Mouse (Mus musculus): Measurements from ENCODE around the gene Olfr118. TPM values are rescaled to one million over a fixed set of nuclear protein-coding genes. Genes with fewer than 3 reads are reported as not detected.
"Not testable (repeated sequence)": the region's sequence is repeated elsewhere in the genome, so short reads cannot be mapped to it uniquely, and the experiment has no call there.

Olfr118 gene
- not detected in 2 replicates for polyA plus RNA-seq (2015; fragmentation: Nextera tagmentation; extraction: Ambion mirVana)

DNA sequence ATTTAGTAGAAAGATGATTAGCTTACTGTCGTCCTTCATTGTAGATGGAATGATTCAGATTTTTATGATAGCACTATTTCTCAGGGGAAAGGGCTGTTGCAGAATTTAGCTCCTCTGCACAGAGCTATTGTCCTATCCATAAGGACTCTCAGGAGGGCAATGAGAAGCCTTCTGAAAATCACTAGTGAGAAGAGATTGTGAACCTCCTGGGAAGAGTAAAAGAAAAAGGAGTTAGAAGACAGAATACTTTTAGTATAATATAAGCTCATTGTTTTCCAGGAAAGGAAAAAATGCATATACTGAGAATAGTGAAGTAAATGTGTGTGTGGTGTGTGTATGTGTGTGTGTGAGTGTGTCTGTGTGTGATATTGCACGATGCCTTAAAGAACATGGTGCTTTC, at the start of gene Olfr118:
TSS of gene Olfr118 (plus strand) at position 301 of the 400 bp plus-strand sequence.
- Histone ChIP-seq H3K4me2 (no peak within 1 kb of the TSS), H3K9me3 (replicated peaks) (no peaks in the 10 kb centered on the region), H3K36me3 (no peaks in the 10 kb centered on the region), H3K9ac (no peak within 1 kb of the TSS), H3K27me3 (no peaks in the 10 kb centered on the region), H3K27ac (no peak within 1 kb of the TSS), H3K4me3 (replicated peaks) (no peak within 1 kb of the TSS), H3K4me1 (no peaks in the 10 kb centered on the region)
- no peak for ATAC-seq (replicated peaks; ENCODE audit: low FRiP score)
- WGBS, result 64% methylated on average over 2 of the region's 2 CpGs

DNA sequence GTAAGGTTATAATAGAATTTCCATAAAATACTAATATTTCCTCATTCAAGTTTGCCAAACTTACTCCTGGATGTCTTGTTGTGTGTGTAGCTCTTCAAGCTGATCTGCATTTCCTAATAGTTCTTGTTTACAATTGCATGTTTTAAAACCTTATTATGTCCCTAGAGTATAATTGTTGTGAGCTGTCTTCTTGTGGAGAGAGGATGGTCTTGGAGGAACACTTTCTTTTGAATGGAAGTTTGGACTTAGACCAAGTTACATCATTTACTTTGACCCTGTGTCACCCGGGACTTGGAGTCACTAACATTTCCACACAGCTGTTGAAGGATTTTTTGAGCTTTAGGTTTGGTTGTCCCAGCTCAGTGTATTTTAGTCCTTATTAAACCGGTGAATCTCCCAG, 39.8 kb upstream of the Olfr118 start, which contains the start of the genes Olfr115 and Olfr116:
TSS of gene Olfr115 (minus strand) at position 101 of the 400 bp plus-strand sequence.
TSS of gene Olfr116 (minus strand) at position 191 of the 400 bp plus-strand sequence.
- H3K9me3 ChIP-seq (replicated peaks), result 0 out of 2 replicates have a peak, but pooled peaks cover 4% of the 10 kb centered on the region
- H3K4me2 ChIP-seq, result no peak within 1 kb of the TSS
- H3K4me3 ChIP-seq (replicated peaks), result no peak within 1 kb of the TSS
- no peaks in the 10 kb centered on the region for H3K36me3 ChIP-seq
- no peak for ATAC-seq (replicated peaks; ENCODE audit: low FRiP score)
- H3K27ac ChIP-seq, result no peak within 1 kb of the TSS
- WGBS, result 78% methylated on average over 2 of the region's 2 CpGs
- H3K4me1 ChIP-seq, result no peaks in the 10 kb centered on the region
- no peaks in the 10 kb centered on the region for H3K27me3 ChIP-seq
- H3K9ac ChIP-seq, result no peak within 1 kb of the TSS

DNA sequence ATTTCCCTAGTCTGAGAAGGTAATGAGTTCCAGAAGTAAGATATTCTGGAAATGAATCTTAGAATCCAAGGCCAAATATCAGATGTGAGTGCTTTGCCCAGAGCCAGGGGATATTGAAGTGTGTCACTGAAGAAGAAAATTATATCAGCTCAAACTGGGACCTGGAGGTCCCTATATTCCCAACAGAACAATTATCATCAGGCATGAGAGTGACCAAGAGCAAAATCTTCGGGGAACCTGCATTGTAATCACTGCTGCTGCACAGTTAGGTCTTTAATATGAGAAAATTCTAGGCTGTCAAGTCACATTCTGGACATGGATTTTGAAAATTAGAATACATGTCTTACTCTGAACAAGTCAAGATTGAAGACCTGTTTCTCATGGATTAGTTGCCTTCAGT, 3.1 kb upstream of the Olfr118 start, which contains the start of gene Olfr117:
TSS of gene Olfr117 (minus strand) at position 101 of the 400 bp plus-strand sequence.
- Histone ChIP-seq H3K4me1 (no peaks in the 10 kb centered on the region), H3K36me3 (no peaks in the 10 kb centered on the region), H3K4me3 (replicated peaks) (no peak within 1 kb of the TSS), H3K27ac (no peak within 1 kb of the TSS), H3K9me3 (replicated peaks) (no peaks in the 10 kb centered on the region), H3K9ac (no peak within 1 kb of the TSS), H3K4me2 (no peak within 1 kb of the TSS), H3K27me3 (no peaks in the 10 kb centered on the region)
- WGBS, result 67% methylated on average over 1 of the region's 1 CpGs
- ATAC-seq (replicated peaks; ENCODE audit: low FRiP score), result no peak

DNA sequence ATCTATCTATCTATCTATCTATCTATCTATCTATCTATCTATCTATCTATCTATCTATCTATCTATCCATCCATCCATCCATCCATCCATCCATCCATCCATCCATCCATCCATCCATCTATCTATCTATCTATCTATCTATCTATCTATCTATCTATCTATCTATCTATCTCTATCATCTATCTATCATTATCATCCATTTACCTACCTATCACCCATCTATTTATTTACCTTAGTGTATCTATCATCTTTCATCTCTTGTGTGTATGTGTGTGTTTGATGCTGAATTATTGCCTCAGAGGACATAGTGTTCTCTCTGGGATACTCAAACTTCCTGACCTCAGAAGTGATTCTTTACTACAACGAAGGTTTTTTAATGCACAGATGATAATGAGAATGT, 29.5 kb downstream of the Olfr118 start, which contains the start of gene Olfr119:
TSS of gene Olfr119 (plus strand) at position 301 of the 400 bp plus-strand sequence.
- H3K36me3 ChIP-seq; H3K9ac ChIP-seq; H3K27ac ChIP-seq; H3K4me3 ChIP-seq (replicated peaks); H3K9me3 ChIP-seq (replicated peaks); ATAC-seq (replicated peaks; ENCODE audit: low FRiP score); H3K4me2 ChIP-seq; H3K4me1 ChIP-seq; H3K27me3 ChIP-seq: not testable (repeated sequence)
- whole genome bisulfite sequencing, result 67% methylated on average over 1 of the region's 1 CpGs

DNA sequence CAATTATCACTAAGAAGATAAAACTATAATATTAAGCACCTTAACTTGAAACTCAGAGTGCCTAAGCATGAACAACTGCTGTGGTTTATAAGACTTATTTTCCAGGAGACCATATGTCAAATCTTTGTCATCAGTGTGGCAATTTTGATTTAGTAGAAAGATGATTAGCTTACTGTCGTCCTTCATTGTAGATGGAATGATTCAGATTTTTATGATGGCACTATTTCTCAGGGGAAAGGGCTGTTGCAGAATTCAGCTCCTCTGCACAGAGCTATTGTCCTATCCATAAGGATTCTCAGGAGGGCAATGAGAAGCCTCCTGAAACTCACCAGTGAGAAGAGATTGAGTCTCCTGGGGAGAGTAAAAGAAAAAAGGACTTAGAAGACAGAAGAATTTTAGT, 54.7 kb downstream of the Olfr118 start, which contains the start of gene Olfr120:
TSS of gene Olfr120 (plus strand) at position 301 of the 400 bp plus-strand sequence.
- Histone ChIP-seq H3K27me3 (no peaks in the 10 kb centered on the region), H3K4me2 (no peak within 1 kb of the TSS), H3K9me3 (replicated peaks) (no peaks in the 10 kb centered on the region), H3K4me1 (no peaks in the 10 kb centered on the region), H3K27ac (no peak within 1 kb of the TSS), H3K36me3 (no peaks in the 10 kb centered on the region), H3K9ac (no peak within 1 kb of the TSS), H3K4me3 (replicated peaks) (no peak within 1 kb of the TSS)
- WGBS, result 75% methylated on average over 1 of the region's 1 CpGs
- no peak for ATAC-seq (replicated peaks; ENCODE audit: low FRiP score)

Other genes starting within 250 kb of the Olfr118 start
- not detected in 2 replicates for gene Olfr108, start 221.5 kb upstream of the Olfr118 start, polyA plus RNA-seq (2015; fragmentation: Nextera tagmentation; extraction: Ambion mirVana)
- not detected in 2 replicates for gene Olfr109, start 208.1 kb upstream of the Olfr118 start, polyA plus RNA-seq (2015; fragmentation: Nextera tagmentation; extraction: Ambion mirVana)
- not detected in 2 replicates for gene H2-M2, start 183.4 kb upstream of the Olfr118 start, polyA plus RNA-seq (2015; fragmentation: Nextera tagmentation; extraction: Ambion mirVana)
- not detected in 2 replicates for gene Olfr110, start 174.5 kb upstream of the Olfr118 start, polyA plus RNA-seq (2015; fragmentation: Nextera tagmentation; extraction: Ambion mirVana)
- not detected in 2 replicates for gene Olfr111, start 159.0 kb upstream of the Olfr118 start, polyA plus RNA-seq (2015; fragmentation: Nextera tagmentation; extraction: Ambion mirVana)
- gene Olfr112, start 97.5 kb upstream of the Olfr118 start, polyA plus RNA-seq (2015; fragmentation: Nextera tagmentation; extraction: Ambion mirVana), result not detected in 2 replicates
- not detected in 2 replicates for gene Olfr113, start 89.3 kb upstream of the Olfr118 start, polyA plus RNA-seq (2015; fragmentation: Nextera tagmentation; extraction: Ambion mirVana)
- not detected in 2 replicates for gene Olfr114, start 74.2 kb upstream of the Olfr118 start, polyA plus RNA-seq (2015; fragmentation: Nextera tagmentation; extraction: Ambion mirVana)
- not detected in 2 replicates for gene Olfr115, start 39.9 kb upstream of the Olfr118 start, polyA plus RNA-seq (2015; fragmentation: Nextera tagmentation; extraction: Ambion mirVana)
- not detected in 2 replicates for gene Olfr116, start 39.8 kb upstream of the Olfr118 start, polyA plus RNA-seq (2015; fragmentation: Nextera tagmentation; extraction: Ambion mirVana)
- gene Olfr117, start 3.2 kb upstream of the Olfr118 start, polyA plus RNA-seq (2015; fragmentation: Nextera tagmentation; extraction: Ambion mirVana), result not detected in 2 replicates
- gene Olfr119, start 29.6 kb downstream of the Olfr118 start, polyA plus RNA-seq (2015; fragmentation: Nextera tagmentation; extraction: Ambion mirVana), result not detected in 2 replicates
- gene Olfr120, start 54.8 kb downstream of the Olfr118 start, polyA plus RNA-seq (2015; fragmentation: Nextera tagmentation; extraction: Ambion mirVana), result not detected in 2 replicates
- not detected in 2 replicates for gene Olfr121, start 81.9 kb downstream of the Olfr118 start, polyA plus RNA-seq (2015; fragmentation: Nextera tagmentation; extraction: Ambion mirVana)
- gene Olfr122, start 101.6 kb downstream of the Olfr118 start, polyA plus RNA-seq (2015; fragmentation: Nextera tagmentation; extraction: Ambion mirVana), result not detected in 2 replicates
- gene Olfr123, start 126.5 kb downstream of the Olfr118 start, polyA plus RNA-seq (2015; fragmentation: Nextera tagmentation; extraction: Ambion mirVana), result not detected in 2 replicates
- gene Olfr124, start 132.9 kb downstream of the Olfr118 start, polyA plus RNA-seq (2015; fragmentation: Nextera tagmentation; extraction: Ambion mirVana), result not detected in 2 replicates
- gene Olfr125, start 166.0 kb downstream of the Olfr118 start, polyA plus RNA-seq (2015; fragmentation: Nextera tagmentation; extraction: Ambion mirVana), result not detected in 2 replicates
- not detected in 2 replicates for gene Olfr126, start 180.5 kb downstream of the Olfr118 start, polyA plus RNA-seq (2015; fragmentation: Nextera tagmentation; extraction: Ambion mirVana)
- not detected in 2 replicates for gene Olfr127, start 233.4 kb downstream of the Olfr118 start, polyA plus RNA-seq (2015; fragmentation: Nextera tagmentation; extraction: Ambion mirVana)